Mouse (Mus musculus) embryonic facial prominence, embryonic 13.5 days (tissue): ENCODE measurements at regions not wholly inside any gene's neighbourhood (a gene's known extent, or its start where the extent isn't known, plus 50 kb on each side); places are given as distances from the start of the nearest gene placed in this dataset.
A peak's percentile ranks its signal among the peaks of the same experiment; 100 is the strongest.
"Not testable (repeated sequence)": the region's sequence is repeated elsewhere in the genome, so short reads cannot be mapped to it uniquely, and the experiment has no call there.

Experiments
- ATAC-seq: fragments of 200-750 bp; cut with Nextera tagmentation; 2 replicates; pipeline ENCODE4 v1.8.0; 2017; ENCODE audit warnings: low read depth; ENCODE audit not compliant: insufficient number of reproducible peaks, insufficient read depth, low FRiP score, low TSS enrichment
- H3K27ac ChIP-seq: fragments of 300-500 bp; sonication (generic); 2 replicates; pipeline ENCODE4 v1.5.1; 2015; ENCODE audit warnings: moderate library complexity, mild to moderate bottlenecking, inconsistent platforms
- H3K27me3 ChIP-seq: fragments of 300-500 bp; sonication (generic); 2 replicates; pipeline ENCODE4 v1.6.1; 2015; ENCODE audit warnings: mild to moderate bottlenecking, inconsistent platforms
- H3K36me3 ChIP-seq: fragments of 300-500 bp; sonication (generic); 2 replicates; pipeline ENCODE4 v1.6.1; 2015; ENCODE audit warnings: mild to moderate bottlenecking, inconsistent platforms
- H3K4me1 ChIP-seq: fragments of 300-500 bp; sonication (generic); 2 replicates; pipeline ENCODE4 v1.6.1; 2015; ENCODE audit warnings: inconsistent platforms
- H3K4me2 ChIP-seq: fragments of 300-500 bp; sonication (generic); 2 replicates; pipeline ENCODE4 v1.6.1; 2015; ENCODE audit warnings: moderate library complexity, mild to moderate bottlenecking, inconsistent platforms
- H3K4me3 ChIP-seq: fragments of 300-500 bp; sonication (generic); 2 replicates; pipeline ENCODE4 v1.5.1; 2015; ENCODE audit warnings: mild to moderate bottlenecking, inconsistent platforms
- H3K9ac ChIP-seq: fragments of 300-500 bp; sonication (generic); 2 replicates; pipeline ENCODE4 v1.6.1; 2015; ENCODE audit warnings: mild to moderate bottlenecking, inconsistent platforms
- H3K9me3 ChIP-seq: fragments of 300-500 bp; sonication (generic); 2 replicates; pipeline ENCODE4 v1.6.1; 2016; ENCODE audit warnings: inconsistent platforms
- WGBS: fragments of 180-500 bp; shearing (Covaris S2); methylation state at CpG from one replicate; pipeline ENCODE4 v1.1.7; 2015; ENCODE audit warnings: mixed read lengths; 5-methylcytosine and 5-hydroxymethylcytosine counted together

DNA sequence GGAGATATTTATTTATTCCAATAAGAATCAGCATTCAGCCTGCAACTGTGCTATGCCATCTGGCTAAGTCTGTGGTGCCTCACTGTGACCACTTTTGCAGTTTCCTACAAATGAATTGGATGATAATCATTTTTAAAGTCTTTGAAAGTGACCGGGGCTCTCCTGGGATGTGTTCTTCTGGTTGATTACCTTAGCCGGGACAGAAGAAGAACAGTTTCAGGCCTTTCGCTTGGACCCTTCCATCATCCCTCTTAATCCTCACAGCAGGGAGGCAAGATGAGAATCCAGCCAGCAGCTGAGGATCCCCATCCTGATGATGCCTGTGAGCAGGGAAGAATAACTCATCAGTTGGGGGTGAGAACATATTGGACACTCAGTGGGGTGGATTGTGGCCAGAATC, 124.6 kb upstream of the Kiz start:
- Histone ChIP-seq H3K4me3 (no peak overlapping the region), H3K27me3 (peaks cover 4% of the 10 kb centered on the region; the same call in 1 of the 2 replicates), H3K27ac (no peak overlapping the region), H3K36me3 (no peaks in the 10 kb centered on the region), H3K9ac (no peak overlapping the region), H3K4me1 (no peaks in the 10 kb centered on the region), H3K4me2 (no peak overlapping the region), H3K9me3 (no peaks in the 10 kb centered on the region)
- WGBS = 77% methylated on average over 3 of the region's 3 CpGs
- ATAC-seq = no peak

DNA sequence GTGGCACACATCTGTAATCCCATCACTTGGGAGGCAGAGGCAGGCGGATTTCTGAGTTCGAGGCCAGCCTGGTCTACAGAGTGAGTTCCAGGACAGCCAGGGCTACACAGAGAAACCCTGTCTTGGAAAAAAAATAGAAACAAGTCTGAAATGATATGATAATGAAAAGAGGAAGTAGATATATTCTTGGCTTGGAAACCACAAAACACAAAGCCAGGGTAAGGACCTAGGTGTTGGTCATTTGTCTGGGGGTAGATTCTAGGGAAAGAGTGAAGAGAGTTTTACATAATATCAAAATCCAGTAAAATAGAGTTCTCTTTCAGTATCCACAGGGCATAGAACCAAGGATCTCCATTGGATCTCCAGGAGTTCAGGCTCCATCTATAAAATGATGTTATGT, 122.8 kb upstream of the Kiz start:
- not testable (repeated sequence) for H3K9ac ChIP-seq, H3K36me3 ChIP-seq, H3K27me3 ChIP-seq, ATAC-seq, H3K27ac ChIP-seq, H3K9me3 ChIP-seq, H3K4me1 ChIP-seq, H3K4me3 ChIP-seq, H3K4me2 ChIP-seq
- 96% methylated on average over 2 of the region's 2 CpGs for WGBS

DNA sequence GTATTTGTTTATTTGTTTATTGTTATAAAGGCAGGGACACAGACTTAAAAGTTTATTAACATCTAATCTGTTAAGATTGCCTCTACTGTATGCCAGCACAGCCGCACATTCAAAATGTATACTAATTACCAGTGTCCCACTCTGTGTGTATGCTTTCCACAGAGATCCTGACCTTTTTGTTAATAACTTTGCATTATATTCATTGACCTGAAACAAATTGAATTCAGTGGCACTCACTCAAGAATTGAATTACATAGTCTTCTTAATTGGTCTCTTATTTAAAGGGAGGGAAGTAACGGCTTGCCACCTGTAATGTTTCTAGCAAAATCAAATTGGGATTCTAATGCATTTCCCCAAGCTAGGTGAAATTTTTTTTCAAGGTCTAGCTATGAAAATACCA, 111.3 kb upstream of the Kiz start:
- ATAC-seq = no peak
- 69% methylated on average over 2 of the region's 2 CpGs for WGBS
- peaks cover 10% of the 10 kb centered on the region; the same call in 1 of the 2 replicates for H3K4me1 ChIP-seq

DNA sequence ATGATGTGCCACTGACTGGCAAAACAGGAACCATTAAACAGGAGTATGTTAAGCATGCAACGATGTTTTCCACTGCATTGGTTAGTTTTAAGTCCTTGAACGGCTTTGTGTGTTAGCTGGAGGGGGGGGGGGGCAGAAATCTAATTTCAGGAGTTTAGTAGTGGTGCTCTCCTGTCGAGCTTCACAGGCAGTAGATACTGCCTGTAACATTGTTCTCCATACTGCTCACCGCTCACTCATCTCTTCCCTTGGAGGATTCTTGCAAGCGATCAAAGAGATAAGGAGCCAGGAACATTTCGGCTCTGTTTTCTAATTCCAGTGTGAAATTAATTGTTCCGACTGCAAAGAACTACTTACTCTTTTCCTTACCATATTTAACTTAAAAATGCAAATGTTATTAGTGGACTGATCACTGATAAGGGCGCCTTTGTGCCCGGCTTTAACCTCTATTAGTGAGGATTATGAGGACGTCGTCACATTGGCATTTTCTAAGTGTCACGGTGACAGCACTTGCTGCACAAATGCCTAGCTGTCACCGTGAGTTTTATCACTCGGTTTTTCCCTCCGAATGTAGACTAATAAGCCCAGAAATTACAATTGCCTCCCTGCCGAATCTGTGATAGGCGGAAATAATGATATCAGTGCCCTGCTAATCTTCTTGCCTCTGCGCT, 110.5 kb upstream of the Kiz start:
- H3K4me2 ChIP-seq = peak overlapping the region; percentile 37
- ATAC-seq = no peak
- peaks cover 10% of the 10 kb centered on the region; the same call in 1 of the 2 replicates for H3K4me1 ChIP-seq
- H3K27ac ChIP-seq = no peak overlapping the region
- no peaks in the 10 kb centered on the region for H3K27me3 ChIP-seq
- H3K9me3 ChIP-seq = no peaks in the 10 kb centered on the region
- no peak overlapping the region for H3K9ac ChIP-seq
- WGBS = 68% methylated on average over 18 of the region's 18 CpGs
- H3K4me3 ChIP-seq = peak overlapping the region; percentile 9; the same call in 1 of the 2 replicates
- no peaks in the 10 kb centered on the region for H3K36me3 ChIP-seq

More for the DNA sequence above, 111.3 kb upstream of the Kiz start:
- H3K4me3 ChIP-seq = no peak overlapping the region
- H3K27me3 ChIP-seq = no peaks in the 10 kb centered on the region
- H3K9me3 ChIP-seq = no peaks in the 10 kb centered on the region
- H3K4me2 ChIP-seq = no peak overlapping the region
- H3K9ac ChIP-seq = no peak overlapping the region
- no peaks in the 10 kb centered on the region for H3K36me3 ChIP-seq
- H3K27ac ChIP-seq = no peak overlapping the region

DNA sequence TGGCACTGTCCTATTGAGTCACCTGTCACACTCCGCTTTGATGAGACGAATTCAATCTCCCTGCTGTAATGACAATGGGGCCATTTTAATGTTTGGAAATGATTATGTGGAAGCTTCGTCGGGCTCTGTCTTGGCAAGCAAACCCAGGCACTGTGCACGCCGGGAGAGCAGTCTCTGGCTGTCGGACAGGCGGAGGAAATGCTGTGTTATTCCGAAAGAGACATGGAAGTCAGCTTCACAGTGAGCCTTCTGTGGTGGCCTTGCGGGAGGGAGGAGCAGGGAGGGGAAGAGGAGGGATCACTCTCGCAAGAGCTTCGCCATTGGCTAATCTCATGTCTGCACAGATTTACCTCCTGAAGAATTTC, 110.0 kb upstream of the Kiz start:
- Histone ChIP-seq H3K4me2 (peak overlapping the region; percentile 37), H3K9me3 (no peaks in the 10 kb centered on the region), H3K27me3 (no peaks in the 10 kb centered on the region), H3K9ac (no peak overlapping the region), H3K4me3 (peak overlapping the region; percentile 9; the same call in 1 of the 2 replicates), H3K36me3 (no peaks in the 10 kb centered on the region), H3K27ac (no peak overlapping the region), H3K4me1 (peaks cover 10% of the 10 kb centered on the region; the same call in 1 of the 2 replicates)
- 41% methylated on average over 12 of the region's 12 CpGs for WGBS
- ATAC-seq = no peak

DNA sequence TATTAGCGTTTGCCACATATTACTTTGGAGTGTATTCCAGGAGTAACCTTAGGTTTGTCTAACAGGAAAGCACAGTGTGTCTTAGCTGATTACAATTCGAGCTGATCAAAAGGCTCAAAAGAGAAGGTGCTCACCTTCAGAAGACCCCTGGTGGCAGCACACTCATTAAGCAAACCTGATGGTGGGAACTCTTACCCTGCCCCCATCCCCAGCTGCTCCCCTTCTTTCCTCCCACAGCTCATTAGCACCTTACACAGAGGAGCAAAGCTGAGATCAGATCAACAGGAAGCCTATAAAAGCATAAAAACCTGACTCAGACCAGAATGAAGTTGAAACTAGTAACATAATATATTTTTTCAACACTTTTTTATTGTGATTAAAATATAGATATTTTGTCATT, 101.7 kb upstream of the Kiz start:
- Histone ChIP-seq H3K27me3 (no peaks in the 10 kb centered on the region), H3K27ac (no peak overlapping the region), H3K4me3 (no peak overlapping the region), H3K9me3 (no peaks in the 10 kb centered on the region), H3K9ac (no peak overlapping the region), H3K4me2 (no peak overlapping the region), H3K4me1 (no peaks in the 10 kb centered on the region), H3K36me3 (no peaks in the 10 kb centered on the region)
- 49% methylated on average over 2 of the region's 2 CpGs for WGBS
- ATAC-seq = no peak

DNA sequence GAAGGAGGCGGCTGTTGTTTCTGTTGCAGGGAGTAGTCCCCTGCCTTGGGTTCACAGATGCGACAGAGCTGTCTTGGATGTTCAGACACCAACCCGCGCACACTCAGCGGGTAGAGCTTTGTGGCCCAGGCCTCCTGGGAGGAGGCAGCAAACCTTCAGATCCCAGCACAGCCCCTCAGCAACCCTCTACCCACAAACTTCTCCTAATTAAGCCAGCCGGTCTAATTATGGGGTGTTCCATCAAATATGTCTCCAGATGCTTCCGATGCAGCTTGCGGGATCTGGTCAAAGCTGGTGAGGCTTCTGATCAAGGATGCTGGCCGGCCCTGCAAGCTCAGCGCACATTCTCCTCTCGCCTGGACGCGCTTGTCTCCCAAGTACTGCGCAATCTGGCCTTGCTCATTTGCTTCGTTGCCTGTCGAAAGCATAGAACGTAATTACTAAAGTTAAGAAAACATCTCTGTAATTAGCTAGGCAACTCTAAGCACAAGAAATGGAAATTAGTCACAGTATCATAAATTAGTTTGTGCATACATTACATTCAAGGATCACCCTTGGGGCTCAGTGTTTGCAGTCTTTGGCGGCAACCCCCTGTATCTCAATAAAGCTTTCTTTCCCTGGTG, 92.0 kb upstream of the Kiz start:
- H3K4me1 ChIP-seq = peaks cover 9% of the 10 kb centered on the region
- no peaks in the 10 kb centered on the region for H3K9me3 ChIP-seq
- no peak overlapping the region for H3K27ac ChIP-seq
- no peak overlapping the region for H3K4me3 ChIP-seq
- H3K4me2 ChIP-seq = peak overlapping the region; percentile 36
- H3K27me3 ChIP-seq = no peaks in the 10 kb centered on the region; the same call in 1 of the 2 replicates
- no peak for ATAC-seq
- H3K9ac ChIP-seq = no peak overlapping the region
- 47% methylated on average over 18 of the region's 18 CpGs for WGBS
- no peaks in the 10 kb centered on the region for H3K36me3 ChIP-seq

DNA sequence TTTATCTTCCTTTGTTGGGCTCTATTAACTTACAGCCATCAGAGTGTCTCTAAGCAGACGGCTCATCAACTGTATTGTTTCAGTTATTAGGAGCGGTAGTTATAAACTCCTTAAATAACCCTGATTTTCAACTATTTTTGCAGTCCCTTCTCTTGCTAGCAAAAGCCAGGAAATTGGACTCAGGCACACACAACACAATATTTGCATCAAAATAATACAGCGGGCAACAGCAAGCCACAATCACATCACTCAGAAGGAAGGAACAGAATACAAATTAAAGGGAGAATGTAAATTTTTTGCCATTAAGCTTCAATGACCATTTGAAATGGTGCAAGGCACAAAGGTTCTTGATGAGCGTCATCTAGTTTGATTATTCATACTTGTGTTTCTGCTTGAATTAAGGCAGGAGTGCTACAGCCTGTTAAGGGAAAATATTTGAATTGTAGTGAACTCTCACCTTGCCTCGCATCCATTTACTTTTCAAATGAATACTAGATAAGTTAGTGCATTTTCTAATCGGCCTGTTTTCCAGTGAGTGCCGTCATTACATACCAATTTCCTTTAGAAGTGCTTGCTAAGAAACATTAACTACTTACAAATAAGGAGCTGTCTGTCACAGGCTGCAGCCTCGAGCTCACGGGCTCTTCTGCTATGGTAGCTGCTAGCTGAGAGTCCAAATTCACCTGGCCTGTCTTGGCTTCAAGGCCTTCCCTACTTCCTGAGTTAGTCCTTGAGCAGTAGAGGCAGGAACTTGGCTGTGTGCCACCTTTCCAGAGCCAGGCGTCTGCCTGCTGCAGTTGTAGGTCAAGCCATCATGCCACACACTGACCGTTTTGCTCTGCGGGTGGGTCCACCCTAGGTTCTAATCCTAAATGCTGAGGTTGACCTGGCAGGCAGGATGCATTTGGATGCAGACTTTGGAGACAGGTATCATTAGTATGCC, 91.1 kb upstream of the Kiz start:
- Histone ChIP-seq H3K9ac (no peak overlapping the region), H3K4me1 (peaks cover 9% of the 10 kb centered on the region), H3K4me3 (no peak overlapping the region), H3K36me3 (no peaks in the 10 kb centered on the region), H3K9me3 (no peaks in the 10 kb centered on the region), H3K4me2 (no peak overlapping the region), H3K27ac (no peak overlapping the region), H3K27me3 (no peaks in the 10 kb centered on the region; the same call in 1 of the 2 replicates)
- ATAC-seq = no peak
- 78% methylated on average over 12 of the region's 12 CpGs for WGBS

DNA sequence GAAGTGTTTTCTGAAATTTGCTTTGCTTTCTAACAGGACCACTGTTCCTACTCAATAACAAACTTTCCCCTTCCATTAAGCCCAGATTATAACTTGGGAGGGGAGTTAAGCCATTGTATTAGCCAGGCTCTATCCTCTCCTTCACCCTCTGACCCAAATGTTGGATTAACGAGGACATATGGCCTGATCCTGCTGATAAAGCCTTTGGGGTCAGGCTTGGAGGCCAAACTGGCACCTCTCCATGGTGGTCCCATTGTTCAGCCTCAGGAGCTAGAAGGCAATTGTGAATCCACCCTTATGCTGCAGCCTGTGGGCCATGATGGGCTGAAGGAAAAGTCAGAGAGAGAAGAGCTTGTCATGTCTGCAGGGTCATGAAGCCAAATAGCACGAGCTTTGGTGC, 80.8 kb upstream of the Kiz start:
- no peak overlapping the region for H3K4me2 ChIP-seq
- no peak overlapping the region for H3K27ac ChIP-seq
- H3K27me3 ChIP-seq = no peaks in the 10 kb centered on the region
- ATAC-seq = no peak
- H3K9ac ChIP-seq = no peak overlapping the region
- WGBS = 37% methylated on average over 2 of the region's 2 CpGs
- H3K4me3 ChIP-seq = no peak overlapping the region
- H3K9me3 ChIP-seq = no peaks in the 10 kb centered on the region
- no peaks in the 10 kb centered on the region for H3K36me3 ChIP-seq
- H3K4me1 ChIP-seq = no peaks in the 10 kb centered on the region

DNA sequence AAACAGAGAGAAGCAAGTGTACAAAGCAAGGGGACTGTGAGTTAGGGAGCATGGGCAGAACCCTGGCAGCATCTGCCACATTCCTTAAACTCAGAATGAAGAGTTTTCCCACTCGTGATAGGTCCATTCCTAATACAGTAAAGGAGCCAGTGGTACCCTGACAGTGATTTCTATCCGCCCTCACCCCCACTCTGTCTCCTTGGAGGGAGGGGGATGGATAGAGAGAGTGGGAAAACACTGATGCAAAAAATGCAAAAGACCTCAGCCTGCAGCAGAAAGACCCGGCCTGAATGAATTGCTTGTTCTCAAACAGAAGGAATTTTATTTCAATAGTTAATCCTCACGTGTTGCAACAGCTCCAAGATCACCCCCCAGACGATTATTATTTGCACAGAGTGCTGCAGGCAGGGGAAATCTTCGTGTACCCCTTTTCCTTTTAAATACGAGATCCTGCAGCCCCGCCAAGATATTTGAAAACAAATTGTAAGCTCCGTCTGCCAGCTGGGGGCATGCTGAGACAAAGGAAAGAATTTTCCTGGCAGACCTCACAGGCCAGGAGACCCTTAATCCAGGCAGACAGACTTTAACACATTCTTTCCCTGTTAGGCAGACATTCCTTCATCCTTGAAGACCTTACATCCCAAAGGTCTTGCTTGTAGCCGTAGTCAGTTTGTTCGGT, 68.4 kb upstream of the Kiz start:
- Histone ChIP-seq H3K27me3 (no peaks in the 10 kb centered on the region), H3K9me3 (no peaks in the 10 kb centered on the region), H3K27ac (peak overlapping the region; percentile 39; the same call in 1 of the 2 replicates), H3K36me3 (no peaks in the 10 kb centered on the region), H3K4me2 (peak overlapping the region; percentile 37), H3K4me1 (peaks cover 18% of the 10 kb centered on the region; the same call in 1 of the 2 replicates), H3K4me3 (no peak overlapping the region), H3K9ac (0 out of 2 replicates have a peak overlapping the region, but pooled peaks have one; percentile 16)
- peak; percentile 76 for ATAC-seq
- 7% methylated on average over 11 of the region's 11 CpGs for WGBS

DNA sequence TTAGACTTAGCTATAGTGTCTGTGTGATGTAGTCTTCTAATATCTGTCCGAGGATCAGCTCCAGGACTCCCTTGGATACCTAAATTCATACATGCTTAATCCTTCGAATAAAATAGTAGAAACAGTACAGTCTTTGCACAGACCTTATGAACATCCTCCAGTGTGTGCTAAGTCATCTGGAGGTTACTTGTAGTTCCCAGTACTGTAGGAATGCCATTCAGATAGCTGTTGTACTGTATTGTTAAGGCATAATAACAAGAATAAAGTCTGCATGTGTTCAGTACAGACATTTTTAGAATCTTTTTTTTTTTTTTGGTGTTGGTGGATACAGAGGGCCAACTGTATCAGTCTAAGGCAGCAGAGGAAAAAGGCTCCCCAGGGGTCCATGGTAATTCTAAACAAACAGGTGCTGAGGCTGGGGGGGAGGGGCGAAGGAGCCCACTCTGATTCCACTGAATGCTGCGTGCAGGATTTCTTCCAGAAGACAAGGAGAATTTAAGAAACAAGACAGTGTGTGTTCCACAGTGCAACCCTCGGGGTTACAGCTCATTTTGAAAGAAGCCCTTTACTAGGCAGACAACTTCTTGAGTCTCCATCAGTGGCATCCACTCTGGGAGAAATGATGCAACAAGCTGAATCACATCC, 67.7 kb upstream of the Kiz start:
- Histone ChIP-seq H3K9ac (no peak overlapping the region), H3K9me3 (no peaks in the 10 kb centered on the region), H3K27me3 (no peaks in the 10 kb centered on the region), H3K4me1 (peaks cover 24% of the 10 kb centered on the region), H3K4me3 (no peak overlapping the region), H3K36me3 (no peaks in the 10 kb centered on the region), H3K4me2 (no peak overlapping the region), H3K27ac (peak overlapping the region; percentile 45)
- ATAC-seq = no peak
- 42% methylated on average over 5 of the region's 5 CpGs for WGBS
